8 mouse cellular contexts compared by ENCODE assay signal in genomic region chr7:126897390-126898101, GRCm38 (mm10). TPM values are rescaled to one million over a fixed set of nuclear protein-coding genes. Genes with fewer than 3 reads are reported as not detected.
DNase-seq lines count a peak whose midpoint lies in the region; ATAC-seq and TF ChIP-seq lines count a peak whose summit lies in the region.

No protein-coding gene starts in this region.

- H3K79me2 ChIP-seq in myocyte (ENCODE audit: control insufficient read depth, insufficient read depth) = no peaks in the 10 kb centered on the region

- H3K4me2 ChIP-seq in hindbrain, embryonic 12.5 days (replicated peaks) = peak overlapping the region; percentile 70
- H3K4me2 ChIP-seq in liver, embryonic 12.5 days = peak overlapping the region; percentile 84
- H3K4me2 ChIP-seq in myocyte (ENCODE audit: low read depth) = peak overlapping the region; percentile 99

- H3K9me3 ChIP-seq in hindbrain, embryonic 12.5 days (replicated peaks) = no peaks in the 10 kb centered on the region
- no peaks in the 10 kb centered on the region for H3K9me3 ChIP-seq in liver, embryonic 12.5 days (replicated peaks)

- DNase-seq in thymus, adult 2 months = no peak
- DNase-seq in thymus, adult 18-20 months = no peak
- no peak for DNase-seq in cerebellum, adult 9-11 months
- DNase-seq in urinary bladder, adult 2 months (ENCODE audit: low spot score) = no peak

- TF ChIP-seq POLR2A in thymus, adult 2 months (IDR thresholded peaks at IDR 0.05; ENCODE audit: control insufficient read depth, extremely low read depth, insufficient read depth, low read length, poor library complexity) = no peak
- no peak for TF ChIP-seq POLR2A in myocyte (IDR thresholded peaks at IDR 0.05; ENCODE audit: insufficient read length, low read depth)

- peaks cover 14% of the 10 kb centered on the region for H3K4me1 ChIP-seq in thymus, adult 2 months (replicated peaks; ENCODE audit: control insufficient read depth, insufficient read depth, low read length)
- H3K4me1 ChIP-seq in hindbrain, embryonic 12.5 days = peaks cover 15% of the 10 kb centered on the region
- H3K4me1 ChIP-seq in liver, embryonic 12.5 days = peaks cover 19% of the 10 kb centered on the region

- ATAC-seq in erythroid progenitor cell, adult 5-6 weeks (replicated peaks; ENCODE audit: low FRiP score, poor library complexity, severe bottlenecking) = peak; percentile 79
- peak; percentile 63 for ATAC-seq in hindbrain, embryonic 12.5 days (ENCODE audit: low FRiP score)
- peak; percentile 67 for ATAC-seq in liver, embryonic 12.5 days

- peak overlapping the region; percentile 77 for H3K9ac ChIP-seq in hindbrain, embryonic 12.5 days
- peak overlapping the region; percentile 79 for H3K9ac ChIP-seq in liver, embryonic 12.5 days

- H3K27me3 ChIP-seq in thymus, adult 2 months (ENCODE audit: control insufficient read depth, insufficient read depth, low read length) = no peaks in the 10 kb centered on the region
- H3K27me3 ChIP-seq in hindbrain, embryonic 12.5 days = no peaks in the 10 kb centered on the region
- no peaks in the 10 kb centered on the region for H3K27me3 ChIP-seq in liver, embryonic 12.5 days (replicated peaks)
- no peaks in the 10 kb centered on the region for H3K27me3 ChIP-seq in myocyte (ENCODE audit: control insufficient read depth, insufficient read depth, insufficient read length)

- peak overlapping the region; percentile 25 for H3ac ChIP-seq in myocyte (ENCODE audit: control insufficient read depth, insufficient read length)

- WGBS in thymus, adult 2 months = 3% methylated on average over 16 of the region's 16 CpGs
- WGBS in hindbrain, embryonic 12.5 days = 24% methylated on average over 16 of the region's 16 CpGs
- 9% methylated on average over 16 of the region's 16 CpGs for WGBS in liver, embryonic 12.5 days (ENCODE audit: insufficient replicate concordance)

- H3K4me3 ChIP-seq in thymus, adult 2 months (ENCODE audit: control insufficient read depth, insufficient read depth, low read length) = peak overlapping the region; percentile 78
- H3K4me3 ChIP-seq in hindbrain, embryonic 12.5 days = peak overlapping the region; percentile 53
- H3K4me3 ChIP-seq in liver, embryonic 12.5 days = peak overlapping the region; percentile 73
- peak overlapping the region; percentile 62 for H3K4me3 ChIP-seq in myocyte

- H3K27ac ChIP-seq in thymus, adult 2 months (ENCODE audit: control insufficient read depth, insufficient read depth, low read length) = peak overlapping the region; percentile 8; the same call in 1 of the 2 replicates
- peak overlapping the region; percentile 64; the same call in 1 of the 2 replicates for H3K27ac ChIP-seq in hindbrain, embryonic 12.5 days
- peak overlapping the region; percentile 73 for H3K27ac ChIP-seq in liver, embryonic 12.5 days

- TF ChIP-seq CTCF in thymus, adult 2 months (IDR thresholded peaks at IDR 0.05; ENCODE audit: borderline replicate concordance, control insufficient read depth, extremely low read depth, insufficient read depth, low read length, poor library complexity) = no peak

- no peaks in the 10 kb centered on the region for H3K36me3 ChIP-seq in thymus, adult 2 months (ENCODE audit: control insufficient read depth, insufficient read depth, low read length)
- no peaks in the 10 kb centered on the region for H3K36me3 ChIP-seq in hindbrain, embryonic 12.5 days
- no peaks in the 10 kb centered on the region for H3K36me3 ChIP-seq in liver, embryonic 12.5 days
- H3K36me3 ChIP-seq in myocyte (ENCODE audit: control insufficient read depth, insufficient read depth) = no peaks in the 10 kb centered on the region

TF ChIP-seq in myocyte, 11 proteins besides CTCF, POLR2A, EP300 and RAD21:
- peak in 1 of 3 experiments; percentile 26 for TF ChIP-seq MYOD1 (IDR thresholded peaks at IDR 0.05; ENCODE audit: control insufficient read depth in 1 of 3, insufficient read length in 2 of 3, low read depth in 2 of 3)
- no peak for TF ChIP-seq SRF (IDR thresholded peaks at IDR 0.05; ENCODE audit: control insufficient read depth, insufficient read length, low read depth)

RNA-seq across cellular contexts. Expression of gene Taok2, which starts 13.0 kb away (rescaled TPM):
- 182 and 198 TPM in 2 replicates for polyA plus RNA-seq in thymus, adult 2 months (2012; rRNA removed)
- total RNA-seq in erythroid progenitor cell, adult 5-6 weeks (2015; ENCODE audit: low replicate concordance) = 23.1 and 38.2 TPM in 2 replicates
- 65.6 and 76.2 TPM in 2 replicates for total RNA-seq in erythroid progenitor cell, adult 5-6 weeks (2017; ENCODE audit: low replicate concordance)
- 63.5 and 66.6 TPM in 2 replicates for polyA plus RNA-seq in hindbrain, embryonic 12.5 days (2016; fragmentation: Nextera tagmentation; extraction: Ambion mirVana)
- 20.1 and 20.6 TPM in 2 replicates for polyA plus RNA-seq in liver, embryonic 12.5 days (2016; fragmentation: Nextera tagmentation; extraction: Ambion mirVana)
- 26.6 TPM for polyA plus RNA-seq in myocyte (2012; fragmentation: generic; extraction: Trizol)
- 55.8 and 65.4 TPM in 2 replicates for polyA plus RNA-seq in urinary bladder, adult 2 months (2012; rRNA removed)

RNA-seq across cellular contexts. Expression of gene Tmem219, which starts 25.2 kb away (rescaled TPM):
- 87.7 and 94.7 TPM in 2 replicates for polyA plus RNA-seq in thymus, adult 2 months (2012; rRNA removed)
- 3.2 and 5.4 TPM in 2 replicates for total RNA-seq in erythroid progenitor cell, adult 5-6 weeks (2015; ENCODE audit: low replicate concordance)
- total RNA-seq in erythroid progenitor cell, adult 5-6 weeks (2017; ENCODE audit: low replicate concordance) = 4.0 and 10.4 TPM in 2 replicates
- polyA plus RNA-seq in hindbrain, embryonic 12.5 days (2016; fragmentation: Nextera tagmentation; extraction: Ambion mirVana) = 21.8 and 23.0 TPM in 2 replicates
- 16.7 and 16.9 TPM in 2 replicates for polyA plus RNA-seq in liver, embryonic 12.5 days (2016; fragmentation: Nextera tagmentation; extraction: Ambion mirVana)
- polyA plus RNA-seq in myocyte (2012; fragmentation: generic; extraction: Trizol) = 34.1 TPM
- 41.3 and 46.0 TPM in 2 replicates for polyA plus RNA-seq in urinary bladder, adult 2 months (2012; rRNA removed)

RNA-seq across cellular contexts. Expression of gene Kctd13, which starts 31.1 kb away (rescaled TPM):
- 38.8 and 42.4 TPM in 2 replicates for polyA plus RNA-seq in thymus, adult 2 months (2012; rRNA removed)
- total RNA-seq in erythroid progenitor cell, adult 5-6 weeks (2015; ENCODE audit: low replicate concordance) = 21.6 TPM in 1 of 2 replicates, not detected in the other
- total RNA-seq in erythroid progenitor cell, adult 5-6 weeks (2017; ENCODE audit: low replicate concordance) = 0.53 and 3.3 TPM in 2 replicates
- 58.1 and 59.3 TPM in 2 replicates for polyA plus RNA-seq in hindbrain, embryonic 12.5 days (2016; fragmentation: Nextera tagmentation; extraction: Ambion mirVana)
- polyA plus RNA-seq in liver, embryonic 12.5 days (2016; fragmentation: Nextera tagmentation; extraction: Ambion mirVana) = 10.3 and 10.7 TPM in 2 replicates
- 14.6 TPM for polyA plus RNA-seq in myocyte (2012; fragmentation: generic; extraction: Trizol)
- 16.3 and 16.4 TPM in 2 replicates for polyA plus RNA-seq in urinary bladder, adult 2 months (2012; rRNA removed)

RNA-seq across cellular contexts. Expression of gene Ino80e, which starts 35.4 kb away (rescaled TPM):
- 120 and 122 TPM in 2 replicates for polyA plus RNA-seq in thymus, adult 2 months (2012; rRNA removed)
- 19.1 and 20.1 TPM in 2 replicates for total RNA-seq in erythroid progenitor cell, adult 5-6 weeks (2015; ENCODE audit: low replicate concordance)
- total RNA-seq in erythroid progenitor cell, adult 5-6 weeks (2017; ENCODE audit: low replicate concordance) = 20.2 and 30.4 TPM in 2 replicates
- polyA plus RNA-seq in hindbrain, embryonic 12.5 days (2016; fragmentation: Nextera tagmentation; extraction: Ambion mirVana) = 89.0 and 92.6 TPM in 2 replicates
- polyA plus RNA-seq in liver, embryonic 12.5 days (2016; fragmentation: Nextera tagmentation; extraction: Ambion mirVana) = 70.5 and 73.0 TPM in 2 replicates
- 62.4 TPM for polyA plus RNA-seq in myocyte (2012; fragmentation: generic; extraction: Trizol)
- polyA plus RNA-seq in urinary bladder, adult 2 months (2012; rRNA removed) = 42.3 and 46.0 TPM in 2 replicates

RNA-seq across cellular contexts. Expression of gene Hirip3, which starts 35.8 kb away (rescaled TPM):
- polyA plus RNA-seq in thymus, adult 2 months (2012; rRNA removed) = 18.7 and 24.6 TPM in 2 replicates
- 50.8 and 63.3 TPM in 2 replicates for total RNA-seq in erythroid progenitor cell, adult 5-6 weeks (2015; ENCODE audit: low replicate concordance)
- total RNA-seq in erythroid progenitor cell, adult 5-6 weeks (2017; ENCODE audit: low replicate concordance) = 193 and 296 TPM in 2 replicates
- 30.5 and 35.4 TPM in 2 replicates for polyA plus RNA-seq in hindbrain, embryonic 12.5 days (2016; fragmentation: Nextera tagmentation; extraction: Ambion mirVana)
- 20.3 and 22.0 TPM in 2 replicates for polyA plus RNA-seq in liver, embryonic 12.5 days (2016; fragmentation: Nextera tagmentation; extraction: Ambion mirVana)
- polyA plus RNA-seq in myocyte (2012; fragmentation: generic; extraction: Trizol) = 16.2 TPM
- 18.0 and 21.0 TPM in 2 replicates for polyA plus RNA-seq in urinary bladder, adult 2 months (2012; rRNA removed)

Comparison
In these comparisons a context has a peak if more than half of its experiments do, and no peak if none do; other contexts are left out.
1. H3K27ac ChIP-seq: peak in every context shown above with its lines; median percentile 73 in liver, embryonic 12.5 days; 64 in hindbrain, embryonic 12.5 days; 8 in thymus, adult 2 months.